In the genomic region with DNA sequence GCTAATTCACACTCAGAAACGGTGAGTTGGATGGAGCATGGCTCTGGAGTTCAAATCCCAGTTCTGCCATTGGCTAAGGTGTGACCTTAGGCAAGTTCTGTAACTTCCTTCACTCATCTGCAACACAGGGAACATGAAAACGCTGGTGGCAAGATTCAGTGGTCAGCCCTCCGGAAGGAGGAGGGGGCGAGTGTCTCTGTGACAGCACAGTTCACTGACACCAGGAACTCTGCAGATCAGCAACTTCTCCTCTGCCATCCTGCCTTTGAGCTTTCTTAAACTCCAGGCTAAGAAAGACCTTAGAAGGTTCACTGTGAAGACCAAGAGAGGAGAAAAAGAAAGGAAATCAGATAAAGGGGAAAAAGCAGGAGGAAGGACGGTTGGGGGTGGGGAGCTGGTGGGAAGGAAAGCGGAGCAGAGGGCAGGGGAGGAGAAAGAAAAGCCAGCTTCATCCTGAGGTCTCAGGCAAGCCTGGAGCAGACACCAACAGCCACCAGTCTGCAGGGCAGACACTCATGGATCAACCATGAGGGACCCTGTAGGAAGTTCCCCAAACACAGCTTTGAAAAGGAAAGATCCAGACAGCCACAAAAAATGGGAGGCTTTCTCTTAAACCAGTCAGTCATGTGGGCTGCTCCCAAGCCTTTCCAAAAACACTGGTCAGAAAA, we compare ENCODE assay signal across 17 mouse cellular contexts. TPM values are rescaled to one million over a fixed set of nuclear protein-coding genes. Genes with fewer than 3 reads are reported as not detected.
DNase-seq lines count a peak whose midpoint lies in the region; ATAC-seq and TF ChIP-seq lines count a peak whose summit lies in the region.
"Had no signal": no experiment of that assay in that cellular context is flagged by ENCODE, and none has a peak within 500 bp of the region (broad histone marks: within the 10 kb centered on the region; RNA-seq: fewer than 3 reads in every experiment).

No protein-coding gene starts in this region.

- no peak overlapping the region for H3K27ac ChIP-seq in kidney, postnatal 0 days
- H3K27ac ChIP-seq in macrophage: peak overlapping the region; percentile 98
- H3K27ac ChIP-seq: embryonic facial prominence, embryonic 15.5 days; forebrain, embryonic 12.5 days; hindbrain, embryonic 14.5 days; limb, embryonic 12.5 days; lung, embryonic 15.5 days had no signal

- no peak overlapping the region for H3K9ac ChIP-seq in kidney, postnatal 0 days (ENCODE audit: low read depth, low read length)
- H3K9ac ChIP-seq: embryonic facial prominence, embryonic 15.5 days; forebrain, embryonic 12.5 days; hindbrain, embryonic 14.5 days; limb, embryonic 12.5 days; lung, embryonic 15.5 days had no signal

- H3K4me1 ChIP-seq in kidney, postnatal 0 days (replicated peaks; ENCODE audit: insufficient read depth, low read length): peaks cover 4% of the 10 kb centered on the region
- H3K4me1 ChIP-seq: forebrain, embryonic 12.5 days; limb, embryonic 12.5 days had no signal

- H3K27me3 ChIP-seq in kidney, postnatal 0 days (ENCODE audit: insufficient read depth, low read length): no peaks in the 10 kb centered on the region
- H3K27me3 ChIP-seq: embryonic facial prominence, embryonic 15.5 days; forebrain, embryonic 12.5 days; limb, embryonic 12.5 days; lung, embryonic 15.5 days had no signal

- no peak for TF ChIP-seq CTCF in kidney, postnatal 0 days (IDR thresholded peaks at IDR 0.05; ENCODE audit: low read depth)

- ATAC-seq in kidney, postnatal 0 days (replicated peaks; ENCODE audit: low FRiP score, low read depth): no peak
- peak; percentile 23 for ATAC-seq in common myeloid progenitor, adult 5-6 weeks (replicated peaks; ENCODE audit: low read depth, poor library complexity, severe bottlenecking)
- ATAC-seq in monocyte, adult 5-6 weeks (replicated peaks; ENCODE audit: insufficient number of reproducible peaks, low FRiP score, low TSS enrichment, poor library complexity, severe bottlenecking): no peak
- no peak for ATAC-seq in erythroblast, adult 5-6 weeks (replicated peaks; ENCODE audit: low FRiP score, poor library complexity, severe bottlenecking)

- H3K9me3 ChIP-seq in kidney, postnatal 0 days (replicated peaks; ENCODE audit: low read length): no peaks in the 10 kb centered on the region
- H3K9me3 ChIP-seq: embryonic facial prominence, embryonic 15.5 days; forebrain, embryonic 12.5 days; limb, embryonic 12.5 days; lung, embryonic 15.5 days had no signal

- WGBS in kidney, postnatal 0 days: 16% methylated on average over 6 of the region's 6 CpGs
- WGBS in macrophage (ENCODE audit: missing documents): 3% methylated on average over 5 of the region's 6 CpGs

- H3K4me2 ChIP-seq in kidney, postnatal 0 days (ENCODE audit: low read length): no peak overlapping the region
- H3K4me2 ChIP-seq: embryonic facial prominence, embryonic 15.5 days; forebrain, embryonic 12.5 days; hindbrain, embryonic 14.5 days; limb, embryonic 12.5 days; lung, embryonic 15.5 days had no signal

- no peak overlapping the region for H3K4me3 ChIP-seq in kidney, postnatal 0 days (replicated peaks; ENCODE audit: low read depth, low read length)
- no peak overlapping the region for H3K4me3 ChIP-seq in macrophage (ENCODE audit: inconsistent target)
- H3K4me3 ChIP-seq: embryonic facial prominence, embryonic 15.5 days; forebrain, embryonic 12.5 days; limb, embryonic 12.5 days; lung, embryonic 15.5 days had no signal

- no peaks in the 10 kb centered on the region for H3K36me3 ChIP-seq in kidney, postnatal 0 days (ENCODE audit: insufficient read depth, low read length)
- H3K36me3 ChIP-seq in macrophage (ENCODE audit: inconsistent target): no peaks in the 10 kb centered on the region
- H3K36me3 ChIP-seq: embryonic facial prominence, embryonic 15.5 days; forebrain, embryonic 12.5 days; limb, embryonic 12.5 days; lung, embryonic 15.5 days had no signal

- DNase-seq in kidney, postnatal 0 days (ENCODE audit: low spot score): peak; percentile 40
- DNase-seq in kidney, adult 11 months: no peak
- DNase-seq in CD4-positive helper T cell, adult 2 months (ENCODE audit: low read depth, low spot score): peak; percentile 52
- no peak for DNase-seq in c-Kit-positive CD71-positive TER-119-positive erythroid progenitor cells, embryonic 14.5 days (ENCODE audit: low spot score)
- DNase-seq: cerebellum, adult 2 months; kidney, adult 2 months; right cerebral cortex, adult 18-20 months; thymus, adult 2 months had no signal

- H3K79me2 ChIP-seq in macrophage (ENCODE audit: inconsistent target): peaks cover 31% of the 10 kb centered on the region; the same call in 1 of the 2 replicates

RNA-seq across cellular contexts. Expression of a gene that starts 2.5 kb away (rescaled TPM):
- 0.18 and 0.22 TPM in 2 replicates for polyA plus RNA-seq in kidney, postnatal 0 days (2015; fragmentation: Nextera tagmentation; extraction: Ambion mirVana)
- total RNA-seq in common myeloid progenitor, adult 5-6 weeks (2017): 3.3 TPM in 2 replicates
- 100 to 1,000 TPM in 1 of 26 experiments, 10 to 100 TPM in 18, 1 to 10 TPM in 7; 2.1 to 103 (median 34.8) TPM for total RNA-seq in macrophage (2018; cell fraction: chromatin; rRNA removed)
- total RNA-seq in macrophage (2018; cell fraction: cytosol; rRNA removed): 10 to 100 TPM; 11.9 to 91.3 (median 35.2) TPM
- total RNA-seq in macrophage (2018; cell fraction: nucleus; rRNA removed): 100 to 1,000 TPM in 7 of 26 experiments, 10 to 100 TPM in 19; 11.6 to 141 (median 56.9) TPM
- polyA plus RNA-seq in macrophage (2018): 34.1 to 93.4 TPM (median 46.8 TPM) in 3 replicates
- total RNA-seq in monocyte, adult 5-6 weeks (2017): 15.2 to 17.8 TPM (median 15.8 TPM) in 3 replicates
- total RNA-seq in erythroblast, adult 5-6 weeks (2015; ENCODE audit: low replicate concordance): 1.3 TPM in 2 replicates
- total RNA-seq in erythroblast, adult 5-6 weeks (2017; ENCODE audit: low replicate concordance): 0.42 and 0.43 TPM in 2 replicates

RNA-seq across cellular contexts. Expression of a gene that starts 48.8 kb away (rescaled TPM):
- polyA plus RNA-seq in kidney, postnatal 0 days (2015; fragmentation: Nextera tagmentation; extraction: Ambion mirVana): 9.8 and 10.0 TPM in 2 replicates
- total RNA-seq in common myeloid progenitor, adult 5-6 weeks (2017): 21.2 and 23.0 TPM in 2 replicates
- 1,000 to 10,000 TPM in 1 of 26 experiments, 100 to 1,000 TPM in 25; 132 to 1,109 (median 198) TPM for total RNA-seq in macrophage (2018; cell fraction: chromatin; rRNA removed)
- 100 to 1,000 TPM in 14 of 26 experiments, 10 to 100 TPM in 12; 66.1 to 266 (median 101) TPM for total RNA-seq in macrophage (2018; cell fraction: cytosol; rRNA removed)
- total RNA-seq in macrophage (2018; cell fraction: nucleus; rRNA removed): 1,000 to 10,000 TPM in 1 of 26 experiments, 100 to 1,000 TPM in 25; 132 to 1,059 (median 192) TPM
- polyA plus RNA-seq in macrophage (2018): 95.1 to 123 TPM (median 99.7 TPM) in 3 replicates
- 57.3 to 65.3 TPM (median 57.6 TPM) in 3 replicates for total RNA-seq in monocyte, adult 5-6 weeks (2017)
- total RNA-seq in erythroblast, adult 5-6 weeks (2015; ENCODE audit: low replicate concordance): 1.3 and 6.1 TPM in 2 replicates
- 4.0 and 6.1 TPM in 2 replicates for total RNA-seq in erythroblast, adult 5-6 weeks (2017; ENCODE audit: low replicate concordance)

Comparison
In these comparisons a context has a peak if more than half of its experiments do, and no peak if none do; other contexts are left out.
1. DNase-seq: peak in kidney, postnatal 0 days (single experiment) and CD4-positive helper T cell, adult 2 months (single experiment); none in kidney, adult 11 months (single experiment) and c-Kit-positive CD71-positive TER-119-positive erythroid progenitor cells, embryonic 14.5 days (single experiment).